Mouse (Mus musculus) liver, adult 2 months (tissue): ENCODE data around the gene Stpg3. TPM values are rescaled to one million over a fixed set of nuclear protein-coding genes. Genes with fewer than 3 reads are reported as not detected.

ENCODE experiments used
- DNase-seq: peaks from one replicate; pipeline ENCODE4 v3.0.0-alpha.2; 2011; ENCODE audit warnings: low read depth, low spot score; ENCODE audit errors: extremely low read depth
- H3K27ac ChIP-seq: fragments of 200-500 bp; replicated peaks from 2 replicates; pipeline ENCODE4 v1.5.1; 2012; ENCODE audit warnings: low read depth, mild to moderate bottlenecking, control low read depth, inconsistent platforms, low read length; ENCODE audit not compliant: insufficient read depth
- H3K27me3 ChIP-seq: fragments of 200-500 bp; 2 replicates; pipeline ENCODE4 v1.6.1; 2012; ENCODE audit warnings: mild to moderate bottlenecking, moderate library complexity, low read length, inconsistent platforms; ENCODE audit not compliant: control insufficient read depth, insufficient read depth
- H3K36me3 ChIP-seq: fragments of 200-500 bp; 2 replicates; pipeline ENCODE4 v1.6.1; 2012; ENCODE audit warnings: low read length, inconsistent platforms; ENCODE audit not compliant: control insufficient read depth, insufficient read depth
- H3K4me1 ChIP-seq: fragments of 200-500 bp; 2 replicates; pipeline ENCODE4 v1.6.1; 2011; ENCODE audit warnings: low read length; ENCODE audit not compliant: control insufficient read depth, insufficient read depth
- H3K4me3 ChIP-seq: fragments of 200-500 bp; 2 replicates; pipeline ENCODE4 v1.5.1; 2011; ENCODE audit warnings: low read depth, mild to moderate bottlenecking, control low read depth, low read length, moderate library complexity; ENCODE audit not compliant: insufficient read depth
- H3K79me2 ChIP-seq: fragments of 200-500 bp; 2 replicates; pipeline ENCODE4 v1.6.1; 2012; ENCODE audit warnings: inconsistent platforms, mild to moderate bottlenecking, low read length, moderate library complexity; ENCODE audit not compliant: control insufficient read depth, insufficient read depth
- H3K9ac ChIP-seq: fragments of 200-500 bp; 2 replicates; pipeline ENCODE4 v1.6.1; 2012; ENCODE audit warnings: low read depth, mild to moderate bottlenecking, control low read depth, inconsistent platforms, low read length
- CTCF ChIP-seq: fragments of 200-500 bp; IDR thresholded peaks from 2 replicates; pipeline ENCODE4 v1.5.1; 2011; ENCODE audit warnings: low read depth, low read length, control low read depth
- POLR2A ChIP-seq: fragments of 200-500 bp; IDR thresholded peaks from 2 replicates; pipeline ENCODE4 v1.6.1; 2011; ENCODE audit warnings: low read length, control low read depth; ENCODE audit not compliant: insufficient read depth; ENCODE audit errors: extremely low read depth
- WGBS: fragments of 180-500 bp; shearing (Covaris S2); methylation state at CpG from one replicate; pipeline ENCODE4 v1.1.7; 2018; 5-methylcytosine and 5-hydroxymethylcytosine counted together
- polyA plus RNA-seq: library from polyadenylated mRNA; depleted of rRNA; stranded (reverse); fragments of >200 nt; gene quantifications from 2 replicates; pipeline ENCODE4 v1.2.3, GENCODE M21; 2012
- total RNA-seq: library from RNA; depleted of rRNA; stranded (reverse); fragments of >200 nt; gene quantifications from 2 replicates; pipeline ENCODE4 v1.2.3, GENCODE M21; 2014

Stpg3 gene
- total and polyA plus RNA-seq, 2 experiments = not detected

- Histone ChIP-seq H3K79me2 (no peaks in the 10 kb centered on the region; the same call in 1 of the 2 replicates), H3K9ac (peak overlapping the region; percentile 73), H3K27ac (peak overlapping the region; percentile 88), H3K4me3 (peak overlapping the region; percentile 73), H3K36me3 (no peaks in the 10 kb centered on the region; the same call in 1 of the 2 replicates), H3K27me3 (no peaks in the 10 kb centered on the region), H3K4me1 (no peaks in the 10 kb centered on the region)
- TF ChIP-seq CTCF (no peak), POLR2A (peak; percentile 67; the same call in 1 of the 2 replicates)
- DNase-seq = peak; percentile 98
- 2% methylated on average over 41 of the region's 41 CpGs for WGBS
These were observed 10.6 kb upstream of the Stpg3 start for GRCm38 (mm10) chr2:25224766-25225752.

DNA sequence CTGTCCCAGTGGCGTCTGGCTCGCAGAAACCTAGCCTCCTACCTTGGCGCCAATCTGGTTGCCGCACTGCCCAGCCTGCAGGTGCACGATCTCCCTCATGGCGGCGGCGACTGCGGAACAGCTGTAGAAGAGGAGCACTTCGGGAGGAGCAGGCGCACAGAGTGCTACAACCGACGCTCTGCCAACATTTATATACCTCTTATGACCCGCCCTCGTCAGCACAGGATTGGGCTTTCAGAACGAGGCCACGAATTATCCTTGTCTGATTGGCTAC, 10.0 kb upstream of the Stpg3 start, which contains the start of gene Tubb4b:
TSS of gene Tubb4b (minus strand) at position 211 of the 274 bp plus-strand sequence.
- H3K27me3 ChIP-seq = no peaks in the 10 kb centered on the region
- peak; percentile 34; the same call in 1 of the 2 replicates for TF ChIP-seq CTCF
- TF ChIP-seq POLR2A = peak; percentile 99
- under 1% methylated on average over 17 of the region's 17 CpGs for WGBS

GRCm38 (mm10) chr2:25223681-25224491, 9.4 kb upstream of the Stpg3 start:
- peak overlapping the region; percentile 83 for H3K27ac ChIP-seq
- under 1% methylated on average over 51 of the region's 53 CpGs for WGBS
- TF ChIP-seq POLR2A (no peak), CTCF (no peak)
- H3K79me2 ChIP-seq = no peaks in the 10 kb centered on the region; the same call in 1 of the 2 replicates
- no peaks in the 10 kb centered on the region; the same call in 1 of the 2 replicates for H3K36me3 ChIP-seq
- no peaks in the 10 kb centered on the region for H3K4me1 ChIP-seq
- peak overlapping the region; percentile 89 for H3K9ac ChIP-seq
- no peaks in the 10 kb centered on the region for H3K27me3 ChIP-seq
- peak; percentile 67 for DNase-seq
- peak overlapping the region; percentile 78 for H3K4me3 ChIP-seq

More for the DNA sequence above, 10.0 kb upstream of the Stpg3 start, which contains the start of gene Tubb4b:
- Histone ChIP-seq H3K79me2 (no peaks in the 10 kb centered on the region; the same call in 1 of the 2 replicates), H3K4me3 (peak within 1 kb of the TSS; percentile 78), H3K27ac (peak within 1 kb of the TSS; percentile 88), H3K36me3 (no peaks in the 10 kb centered on the region; the same call in 1 of the 2 replicates), H3K9ac (peak within 1 kb of the TSS; percentile 89), H3K4me1 (no peaks in the 10 kb centered on the region)
- DNase-seq = no peak

DNA sequence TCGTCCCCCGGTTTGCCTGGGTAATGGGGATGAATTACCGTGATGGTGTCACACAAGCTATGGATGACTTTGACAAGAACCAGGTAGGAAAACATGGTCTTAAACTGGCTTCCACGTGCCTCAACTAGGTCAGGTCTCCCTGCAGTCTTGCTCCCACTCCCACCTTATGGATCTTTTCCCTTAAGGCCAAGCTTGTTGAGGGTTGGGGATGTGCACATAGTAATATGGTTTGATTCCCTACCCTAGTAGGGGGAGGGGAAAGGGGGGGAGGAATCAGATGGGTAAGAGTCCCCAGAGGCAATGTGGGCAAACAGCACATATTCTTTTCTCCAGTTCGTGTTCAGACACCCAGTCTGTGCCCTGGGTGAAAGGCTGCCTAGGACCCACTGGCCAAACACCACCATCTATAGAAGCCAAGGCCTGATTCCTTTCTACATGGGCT, 6.9 kb upstream of the Stpg3 start:
- no peaks in the 10 kb centered on the region for H3K4me1 ChIP-seq
- no peak overlapping the region for H3K4me3 ChIP-seq
- no peak overlapping the region for H3K27ac ChIP-seq
- H3K36me3 ChIP-seq = no peaks in the 10 kb centered on the region; the same call in 1 of the 2 replicates
- no peak for TF ChIP-seq CTCF
- TF ChIP-seq POLR2A = no peak
- no peak for DNase-seq
- no peaks in the 10 kb centered on the region; the same call in 1 of the 2 replicates for H3K79me2 ChIP-seq
- no peaks in the 10 kb centered on the region for H3K27me3 ChIP-seq
- 78% methylated on average over 5 of the region's 5 CpGs for WGBS
- H3K9ac ChIP-seq = no peak overlapping the region

DNA sequence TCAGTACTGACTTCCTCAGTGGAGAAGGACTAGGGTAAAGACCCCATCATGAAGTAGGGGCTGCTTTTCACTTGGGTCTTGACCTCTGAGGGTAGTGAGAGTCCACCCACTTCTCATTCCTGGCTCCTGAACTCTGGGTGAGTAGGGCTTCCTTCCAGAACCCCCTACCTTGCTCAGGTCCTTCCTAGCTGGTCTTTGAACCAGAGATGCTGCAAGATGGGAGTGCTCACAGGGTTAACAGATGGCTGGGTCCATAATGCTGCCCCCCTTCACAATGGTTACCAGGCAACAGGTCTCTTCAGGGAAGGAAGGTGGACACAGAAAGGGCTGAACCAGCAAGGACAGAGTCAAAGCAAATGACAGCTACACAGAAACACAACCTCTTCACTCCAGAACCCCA, 4.0 kb upstream of the Stpg3 start, which contains the start of gene Fam166a:
TSS of gene Fam166a (plus strand) at position 301 of the 400 bp plus-strand sequence.
- no peaks in the 10 kb centered on the region for H3K27me3 ChIP-seq
- no peak within 1 kb of the TSS for H3K9ac ChIP-seq
- no peak within 1 kb of the TSS for H3K27ac ChIP-seq
- no peak for TF ChIP-seq CTCF
- no peak for TF ChIP-seq POLR2A
- H3K36me3 ChIP-seq = no peaks in the 10 kb centered on the region; the same call in 1 of the 2 replicates
- no peaks in the 10 kb centered on the region for H3K4me1 ChIP-seq
- no peak within 1 kb of the TSS for H3K4me3 ChIP-seq
- H3K79me2 ChIP-seq = no peaks in the 10 kb centered on the region
- no peak for DNase-seq
